Mouse (Mus musculus) thymus, adult 2 months (tissue): Measurements from ENCODE around the gene Sod2. TPM values are rescaled to one million over a fixed set of nuclear protein-coding genes. Genes with fewer than 3 reads are reported as not detected.
A peak's percentile ranks its signal among the peaks of the same experiment; 100 is the strongest.
"Not testable (repeated sequence)": the region's sequence is repeated elsewhere in the genome, so short reads cannot be mapped to it uniquely, and the experiment has no call there.

Experiments
- DNase-seq: peaks from one replicate; pipeline ENCODE4 v3.0.0; 2021
- H3K27ac ChIP-seq: fragments of 200-500 bp; 2 replicates; pipeline ENCODE4 v1.5.1; 2012; ENCODE audit warnings: low read length, control low read depth; ENCODE audit not compliant: control insufficient read depth, insufficient read depth
- H3K27me3 ChIP-seq: fragments of 200-500 bp; 2 replicates; pipeline ENCODE4 v1.6.1; 2012; ENCODE audit warnings: mild to moderate bottlenecking, low read length, moderate library complexity, mixed read lengths; ENCODE audit not compliant: control insufficient read depth, insufficient read depth
- H3K36me3 ChIP-seq: fragments of 200-500 bp; 2 replicates; pipeline ENCODE4 v1.6.1; 2012; ENCODE audit warnings: mild to moderate bottlenecking, low read length, moderate library complexity; ENCODE audit not compliant: control insufficient read depth, insufficient read depth
- H3K4me1 ChIP-seq: fragments of 200-500 bp; replicated peaks from 2 replicates; pipeline ENCODE4 v1.6.1; 2012; ENCODE audit warnings: low read length; ENCODE audit not compliant: control insufficient read depth, insufficient read depth
- H3K4me3 ChIP-seq: fragments of 200-500 bp; 2 replicates; pipeline ENCODE4 v1.5.1; 2012; ENCODE audit warnings: mild to moderate bottlenecking, low read length, control low read depth, moderate library complexity; ENCODE audit not compliant: control insufficient read depth, insufficient read depth
- CTCF ChIP-seq: fragments of 200-500 bp; IDR thresholded peaks from 2 replicates; pipeline ENCODE4 v1.5.1; 2012; ENCODE audit warnings: mild to moderate bottlenecking, control low read depth, low read length, moderate library complexity, borderline replicate concordance; ENCODE audit not compliant: control insufficient read depth, poor library complexity, insufficient read depth; ENCODE audit errors: extremely low read depth
- POLR2A ChIP-seq: fragments of 200-500 bp; IDR thresholded peaks from 2 replicates; pipeline ENCODE4 v1.6.1; 2012; ENCODE audit warnings: mild to moderate bottlenecking, low read length, control low read depth, moderate library complexity; ENCODE audit not compliant: control insufficient read depth, poor library complexity, insufficient read depth; ENCODE audit errors: extremely low read depth
- WGBS: fragments of 180-500 bp; shearing (Covaris S2); methylation state at CpG from one replicate; pipeline ENCODE4 v1.1.7; 2018; 5-methylcytosine and 5-hydroxymethylcytosine counted together
- polyA plus RNA-seq: library from polyadenylated mRNA; depleted of rRNA; stranded (reverse); fragments of >200 nt; gene quantifications from 2 replicates; pipeline ENCODE4 v1.2.3, GENCODE M21; 2012; rRNA removed

Sod2 gene
- 256 and 263 TPM in 2 replicates for polyA plus RNA-seq

DNA sequence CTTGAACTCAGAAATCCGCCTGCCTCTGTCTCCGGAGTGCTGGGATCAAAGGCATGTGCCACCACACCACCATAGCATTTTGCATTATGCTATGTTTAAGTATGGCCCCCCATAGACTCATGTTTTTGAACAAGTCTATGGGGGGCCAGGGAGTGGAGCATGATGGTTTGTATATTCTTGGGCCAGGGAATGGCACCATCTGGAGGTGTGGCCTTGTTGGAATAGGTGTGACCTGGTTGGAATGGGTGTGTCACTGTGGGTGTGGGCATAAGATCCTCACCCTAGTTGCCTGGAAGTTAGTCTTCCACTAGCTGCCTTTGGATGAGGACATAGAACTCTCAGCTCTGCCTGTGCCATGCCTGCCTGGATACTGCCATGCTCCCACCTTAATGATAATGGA is at the start of gene Sod2:
Gene Sod2 (plus strand): TSS at position 301 of the 400 bp plus-strand sequence.
- not testable (repeated sequence) for H3K36me3 ChIP-seq, H3K27me3 ChIP-seq, H3K27ac ChIP-seq, DNase-seq, H3K4me1 ChIP-seq
- H3K4me3 ChIP-seq: peak within 1 kb of the TSS; percentile 70
- WGBS: 95% methylated on average over 2 of the region's 2 CpGs

DNA sequence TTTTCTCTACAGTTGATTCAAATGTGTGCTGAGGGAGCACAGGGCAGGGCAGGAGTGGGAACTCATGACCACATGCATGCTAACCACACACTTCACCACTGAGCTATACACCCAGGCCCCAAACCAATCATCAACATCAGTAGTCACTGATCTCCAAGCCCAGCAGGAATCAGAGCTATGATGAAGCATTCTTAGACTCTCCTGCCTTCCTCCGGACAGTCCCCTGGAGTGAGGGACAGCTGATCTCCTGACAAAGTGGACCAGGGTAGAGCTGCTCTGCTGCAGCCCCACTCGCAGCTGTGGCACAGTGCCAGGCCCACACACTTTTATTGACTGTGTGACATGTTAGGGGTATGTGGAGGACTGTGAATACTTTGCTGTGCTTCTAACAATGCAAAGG is 47.3 kb upstream of the Sod2 start:
- WGBS: 44% methylated on average over 1 of the region's 2 CpGs
- not testable (repeated sequence) for DNase-seq, H3K36me3 ChIP-seq, H3K4me1 ChIP-seq, H3K27ac ChIP-seq, H3K27me3 ChIP-seq, H3K4me3 ChIP-seq

DNA sequence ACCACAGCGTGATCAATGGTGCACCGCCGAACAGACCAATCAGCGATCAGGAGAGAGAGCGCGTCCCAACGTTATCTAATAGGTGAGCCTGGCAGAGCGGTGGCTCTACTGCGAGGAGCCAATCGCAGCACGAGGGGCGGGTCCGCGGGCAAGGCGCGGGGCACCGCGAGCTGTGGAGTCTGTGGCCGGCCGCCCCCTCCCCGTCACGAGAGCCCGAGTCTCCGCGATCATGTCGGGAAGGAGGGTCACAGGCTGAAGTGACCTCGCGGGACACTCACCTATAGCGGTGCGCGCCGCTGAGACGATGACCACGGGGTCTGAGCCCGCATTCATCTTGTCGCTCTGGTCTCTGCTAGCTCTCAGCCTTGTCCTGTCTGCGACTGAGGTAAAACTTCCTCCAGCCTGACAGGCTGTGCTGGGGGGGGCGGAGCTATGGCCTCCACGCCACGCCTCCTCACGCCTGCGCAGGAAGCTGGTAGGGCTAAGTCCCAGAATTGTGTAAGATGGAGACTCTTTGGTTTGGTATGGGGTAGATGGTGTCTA is 46.2 kb upstream of the Sod2 start, which contains the start of gene Acat2:
Gene Acat2 (minus strand): TSS at position 417 of the 543 bp plus-strand sequence.
- DNase-seq: peak; percentile 95
- Histone ChIP-seq H3K27ac (no peak within 1 kb of the TSS), H3K4me3 (peak within 1 kb of the TSS; percentile 67), H3K4me1 (peaks cover 5% of the 10 kb centered on the region), H3K27me3 (no peaks in the 10 kb centered on the region), H3K36me3 (no peaks in the 10 kb centered on the region)
- peak; percentile 88 for TF ChIP-seq POLR2A
- peak; percentile 45; the same call in 1 of the 2 replicates for TF ChIP-seq CTCF
- under 1% methylated on average over 42 of the region's 42 CpGs for WGBS

DNA sequence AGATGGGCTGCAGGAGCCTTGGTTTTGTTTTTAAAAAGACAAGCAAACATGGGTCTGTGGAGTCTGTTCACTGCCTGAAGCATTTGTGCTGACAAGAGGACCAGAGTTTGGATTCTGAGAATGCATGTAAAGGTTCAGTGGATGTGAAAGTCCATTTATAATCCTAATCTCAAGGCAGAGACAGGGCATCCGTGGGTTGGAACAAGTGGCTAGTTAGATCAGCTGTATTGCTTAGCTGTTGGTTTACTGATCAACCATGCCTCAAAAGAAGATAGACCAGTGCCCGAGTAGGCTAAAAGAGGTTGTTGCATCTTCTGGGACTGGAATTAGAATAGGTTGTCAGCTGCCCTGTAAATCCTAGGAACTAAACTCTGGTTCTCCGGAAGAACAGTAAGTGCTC is 43.2 kb upstream of the Sod2 start:
- no peaks in the 10 kb centered on the region for H3K27me3 ChIP-seq
- peaks cover 5% of the 10 kb centered on the region for H3K4me1 ChIP-seq
- TF ChIP-seq POLR2A (no peak), CTCF (no peak)
- WGBS: 95% methylated on average over 3 of the region's 3 CpGs
- DNase-seq: no peak
- no peak overlapping the region for H3K27ac ChIP-seq
- no peak overlapping the region for H3K4me3 ChIP-seq
- H3K36me3 ChIP-seq: peaks cover 25% of the 10 kb centered on the region

DNA sequence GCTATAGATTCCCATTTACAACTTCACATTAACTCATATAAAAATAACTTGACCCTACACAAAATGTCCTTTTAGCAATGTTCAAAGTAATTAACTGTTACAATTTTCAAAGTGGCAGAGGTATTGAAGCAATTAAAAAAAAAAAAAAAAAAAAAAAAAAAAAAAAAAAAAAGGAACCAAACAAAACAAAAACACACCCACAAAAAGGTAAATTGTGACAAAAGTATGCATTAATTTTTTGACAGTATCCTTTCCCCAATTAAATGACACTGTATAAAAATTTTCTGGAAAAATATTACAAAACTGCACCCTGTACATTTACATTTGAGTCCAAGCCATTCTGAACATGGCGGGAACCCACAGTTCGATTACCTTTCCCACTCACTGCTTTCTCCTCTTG is 39.5 kb upstream of the Sod2 start:
- DNase-seq: no peak
- TF ChIP-seq POLR2A (no peak), CTCF (no peak)
- Histone ChIP-seq H3K4me1 (no peaks in the 10 kb centered on the region), H3K27me3 (no peaks in the 10 kb centered on the region), H3K4me3 (no peak overlapping the region), H3K36me3 (peaks cover 39% of the 10 kb centered on the region), H3K27ac (no peak overlapping the region)
- WGBS: 95% methylated on average over 2 of the region's 2 CpGs

DNA sequence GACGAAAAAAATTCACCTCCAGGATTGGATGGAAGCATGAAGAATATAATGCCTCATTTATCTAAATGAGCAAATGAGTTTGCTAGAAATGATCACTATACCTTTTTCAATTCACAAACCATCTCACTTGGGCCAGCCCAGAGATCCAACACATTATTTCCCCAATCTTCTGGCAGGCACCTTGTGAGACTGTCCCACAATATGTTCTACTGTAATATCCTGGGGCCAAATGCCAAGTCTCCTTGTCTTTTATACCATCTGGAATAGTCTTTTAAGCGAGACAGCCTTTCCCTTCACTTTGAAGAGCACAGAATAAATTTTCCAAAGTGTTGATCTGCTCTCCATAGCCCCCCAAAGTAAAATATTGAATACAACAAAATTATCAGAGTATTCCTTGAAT is 32.8 kb upstream of the Sod2 start:
- H3K4me3 ChIP-seq: no peak overlapping the region
- TF ChIP-seq POLR2A: no peak
- TF ChIP-seq CTCF: no peak
- WGBS: 94% methylated on average over 2 of the region's 2 CpGs
- H3K27ac ChIP-seq: no peak overlapping the region
- peaks cover 52% of the 10 kb centered on the region for H3K36me3 ChIP-seq
- no peaks in the 10 kb centered on the region for H3K4me1 ChIP-seq
- H3K27me3 ChIP-seq: no peaks in the 10 kb centered on the region
- no peak for DNase-seq

DNA sequence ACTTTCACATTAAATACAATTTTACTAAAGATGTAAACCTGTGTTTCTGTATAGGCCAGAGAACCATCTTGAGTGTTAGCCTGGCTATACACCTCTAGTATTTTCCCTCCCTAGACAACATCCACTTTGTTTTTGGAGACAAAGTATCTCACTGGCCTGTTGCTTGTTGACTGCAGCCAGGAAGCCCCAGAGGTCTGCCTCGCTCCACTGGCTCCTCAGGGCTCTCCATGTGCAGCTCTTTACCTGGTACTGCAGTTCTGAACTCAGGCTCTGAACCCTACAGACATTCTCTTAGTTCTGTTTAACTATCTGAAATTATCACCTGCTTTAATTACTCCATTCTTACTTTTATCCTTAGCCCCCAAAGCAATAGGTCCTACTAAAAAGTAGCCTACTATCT is 28.1 kb upstream of the Sod2 start:
- Histone ChIP-seq H3K4me1 (no peaks in the 10 kb centered on the region), H3K27me3 (no peaks in the 10 kb centered on the region), H3K36me3 (peaks cover 75% of the 10 kb centered on the region), H3K27ac (no peak overlapping the region), H3K4me3 (no peak overlapping the region)
- DNase-seq: no peak
- WGBS: 100% methylated on average over 1 of the region's 1 CpGs
- TF ChIP-seq POLR2A (no peak), CTCF (no peak)
